Mouse (Mus musculus) layer of hippocampus, adult 9-10 months (tissue): Measurements from ENCODE around the gene Tmem150c.

Experiments used
- DNase-seq: peaks from one replicate; pipeline ENCODE4 v3.0.0; 2022; ENCODE audit warnings: low spot score

Tmem150c gene

GRCm38 (mm10) chr5:100096955-100097354 is 62.7 kb downstream of the Tmem150c start:
- no peak for DNase-seq

GRCm38 (mm10) chr5:100091602-100092001 is 68.0 kb downstream of the Tmem150c start:
- no peak for DNase-seq

- no peak for DNase-seq
These were observed 68.4 kb downstream of the Tmem150c start for GRCm38 (mm10) chr5:100091263-100091594.

- no peak for DNase-seq
These were observed 68.9 kb downstream of the Tmem150c start for GRCm38 (mm10) chr5:100090515-100091262.

GRCm38 (mm10) chr5:100085097-100085496 is 74.5 kb downstream of the Tmem150c start:
- DNase-seq: no peak

GRCm38 (mm10) chr5:100083953-100084562 is 75.5 kb downstream of the Tmem150c start:
- DNase-seq: no peak

GRCm38 (mm10) chr5:100082006-100082405 is 77.6 kb downstream of the Tmem150c start:
- DNase-seq: no peak

- no peak for DNase-seq
These were observed 79.7 kb downstream of the Tmem150c start for GRCm38 (mm10) chr5:100079931-100080275.

GRCm38 (mm10) chr5:100079040-100079930 is 80.3 kb downstream of the Tmem150c start:
- no peak for DNase-seq

GRCm38 (mm10) chr5:100074571-100074970 is 85.0 kb downstream of the Tmem150c start:
- DNase-seq: no peak

- DNase-seq: no peak
These were observed 87.1 kb downstream of the Tmem150c start for GRCm38 (mm10) chr5:100072557-100072956.

- DNase-seq: no peak
These were observed 88.1 kb downstream of the Tmem150c start for GRCm38 (mm10) chr5:100071541-100071940.

- peak; percentile 68 for DNase-seq
These were observed 89.4 kb downstream of the Tmem150c start for GRCm38 (mm10) chr5:100070255-100070654.

- DNase-seq: no peak
These were observed 90.1 kb downstream of the Tmem150c start for GRCm38 (mm10) chr5:100069526-100069925.

- no peak for DNase-seq
These were observed 92.0 kb downstream of the Tmem150c start for GRCm38 (mm10) chr5:100067579-100067978.

GRCm38 (mm10) chr5:100060876-100061275 is 98.7 kb downstream of the Tmem150c start:
- no peak for DNase-seq

GRCm38 (mm10) chr5:100059326-100059725 is 100.3 kb downstream of the Tmem150c start:
- DNase-seq: no peak

GRCm38 (mm10) chr5:100058729-100059128 is 100.9 kb downstream of the Tmem150c start:
- no peak for DNase-seq

- DNase-seq: no peak
These were observed 102.0 kb downstream of the Tmem150c start for GRCm38 (mm10) chr5:100057461-100058209.

GRCm38 (mm10) chr5:100055866-100056369 is 103.7 kb downstream of the Tmem150c start:
- no peak for DNase-seq

GRCm38 (mm10) chr5:100054807-100055547 is 104.6 kb downstream of the Tmem150c start:
- DNase-seq: no peak
